Mouse (Mus musculus): ENCODE measurements around the gene Olfr1250.
"Not testable (repeated sequence)": the region's sequence is repeated elsewhere in the genome, so short reads cannot be mapped to it uniquely, and the experiment has no call there.

Olfr1250 gene

DNA sequence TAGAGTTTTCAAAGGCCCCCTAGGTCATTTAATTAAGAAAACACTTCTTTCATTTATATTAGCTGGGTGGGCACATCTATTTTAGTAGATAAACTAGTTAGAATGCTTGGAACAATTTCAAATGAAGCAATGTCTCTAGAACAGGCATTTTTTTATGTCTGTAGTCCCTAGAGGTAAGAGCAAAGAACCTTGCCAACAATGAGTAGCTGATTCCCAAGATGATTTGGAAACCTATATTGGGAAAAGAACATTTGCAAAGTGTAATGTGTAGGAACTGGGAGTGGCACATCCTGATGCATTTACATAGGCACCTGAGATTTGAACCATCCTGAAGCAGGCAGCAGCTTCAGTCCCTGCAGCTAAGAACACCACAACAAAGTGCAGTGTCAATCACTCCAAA is at the start of gene Olfr1250:
Gene Olfr1250, minus strand, starts transcription at position 101 of the 400 bp plus-strand sequence.
- DNase-seq (ENCODE audit: low spot score in 2 of 2), result no peak

- no peak for DNase-seq (ENCODE audit: low spot score in 2 of 2)
Observed at GRCm38 (mm10) chr2:89691980-89692379, 30.7 kb upstream of the Olfr1250 start.

DNA sequence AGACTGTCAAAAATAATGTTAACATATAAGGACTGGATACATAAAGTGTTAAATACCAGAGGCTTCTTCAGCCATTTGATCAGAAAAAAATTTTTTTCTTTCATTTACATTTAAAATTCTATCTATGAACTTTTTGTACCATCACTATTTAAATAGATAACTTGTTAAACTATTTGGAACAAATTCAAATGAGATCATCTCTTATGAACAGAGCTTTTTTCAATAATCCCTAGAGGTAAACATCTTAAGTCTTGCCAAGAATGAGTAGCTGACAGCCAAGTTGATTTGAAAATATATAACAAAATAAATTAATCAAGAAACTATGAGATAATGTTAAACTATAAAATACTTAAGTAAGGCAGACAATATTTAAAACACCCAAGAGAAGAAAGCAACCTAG is 10.6 kb upstream of the Olfr1250 start, which contains the start of gene Olfr1251:
Gene Olfr1251, minus strand, starts transcription at position 101 of the 400 bp plus-strand sequence.
- DNase-seq (ENCODE audit: low spot score in 2 of 2), result no peak

DNA sequence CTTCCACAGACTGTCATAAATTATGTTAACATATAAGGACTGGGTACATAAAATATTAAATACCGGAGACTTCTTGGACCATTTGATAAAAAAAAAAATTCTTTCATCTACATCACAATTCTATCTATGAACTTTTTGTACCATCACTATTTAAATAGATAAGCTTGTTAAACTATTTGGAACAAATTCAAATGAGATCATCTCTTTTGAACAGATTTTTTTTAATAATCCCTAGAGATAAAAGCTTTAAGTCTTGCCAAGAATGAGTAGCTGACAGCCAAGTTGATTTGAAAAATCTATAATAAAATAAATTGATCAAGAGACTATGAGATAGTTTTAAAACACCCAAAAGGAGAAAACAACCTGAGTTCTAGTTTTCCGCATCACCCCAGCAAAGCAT is 26.4 kb downstream of the Olfr1250 start, which contains the start of gene Olfr1249:
Gene Olfr1249, minus strand, starts transcription at position 101 of the 400 bp plus-strand sequence.
- DNase-seq (ENCODE audit: low spot score in 2 of 2), result no peak

GRCm38 (mm10) chr2:89618145-89618544 is 43.1 kb downstream of the Olfr1250 start, which contains the start of gene Olfr1248:
TSS of gene Olfr1248 (minus strand) at chr2:89618245.
- not testable (repeated sequence) for DNase-seq (ENCODE audit: low spot score in 2 of 2)

DNA sequence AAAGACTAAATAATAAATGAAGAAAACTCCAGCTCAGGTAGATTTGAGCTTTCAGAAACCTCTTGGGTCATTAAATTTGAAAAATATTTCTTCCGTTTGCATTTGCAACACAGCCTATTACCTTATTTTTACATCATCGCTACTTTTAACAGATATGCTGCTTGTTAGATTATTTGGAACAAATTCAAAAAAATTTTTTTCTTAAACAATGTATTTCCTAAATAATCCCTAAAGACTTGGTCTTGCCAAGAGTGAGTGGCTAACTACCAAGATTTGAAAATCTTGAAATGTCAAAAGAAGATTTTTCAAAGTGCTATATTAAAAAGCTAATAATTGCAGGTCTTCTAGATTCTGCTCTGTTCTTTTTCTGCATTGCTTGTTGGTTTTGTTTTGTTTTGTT is 47.2 kb downstream of the Olfr1250 start, which contains the start of gene Olfr1247:
Gene Olfr1247, minus strand, starts transcription at position 101 of the 400 bp plus-strand sequence.
- no peak for DNase-seq (ENCODE audit: low spot score in 2 of 2)

Measured in spleen, postnatal 36 days (tissue).